Mouse (Mus musculus) liver, embryonic 15.5 days (tissue): ENCODE results near the gene Ero1lb. TPM values are rescaled to one million over a fixed set of nuclear protein-coding genes. Genes with fewer than 3 reads are reported as not detected.

ENCODE experiments used
- ATAC-seq: fragments of 200-750 bp; cut with Nextera tagmentation; 2 replicates; pipeline ENCODE4 v1.8.0; 2017; ENCODE audit warnings: moderate number of reproducible peaks, mild to moderate bottlenecking, moderate library complexity; ENCODE audit not compliant: insufficient read depth
- H3K27ac ChIP-seq: fragments of 300-500 bp; sonication (generic); replicated peaks from 2 replicates; pipeline ENCODE4 v1.5.1; 2015; ENCODE audit warnings: mild to moderate bottlenecking, inconsistent platforms
- H3K27me3 ChIP-seq: fragments of 300-500 bp; sonication (generic); 2 replicates; pipeline ENCODE4 v1.6.1; 2015; ENCODE audit warnings: mild to moderate bottlenecking, inconsistent platforms
- H3K36me3 ChIP-seq: fragments of 300-500 bp; sonication (generic); replicated peaks from 2 replicates; pipeline ENCODE4 v1.6.1; 2015; ENCODE audit warnings: moderate library complexity, mild to moderate bottlenecking, inconsistent platforms
- H3K4me1 ChIP-seq: fragments of 300-500 bp; sonication (generic); replicated peaks from 2 replicates; pipeline ENCODE4 v1.6.1; 2015; ENCODE audit warnings: inconsistent platforms
- H3K4me2 ChIP-seq: fragments of 300-500 bp; sonication (generic); 2 replicates; pipeline ENCODE4 v1.6.1; 2015; ENCODE audit warnings: moderate library complexity, mild to moderate bottlenecking, inconsistent platforms
- H3K4me3 ChIP-seq: fragments of 300-500 bp; sonication (generic); replicated peaks from 2 replicates; pipeline ENCODE4 v1.5.1; 2015; ENCODE audit warnings: mild to moderate bottlenecking, inconsistent platforms
- H3K9ac ChIP-seq: fragments of 300-500 bp; sonication (generic); 2 replicates; pipeline ENCODE4 v1.6.1; 2015; ENCODE audit warnings: moderate library complexity, mild to moderate bottlenecking, inconsistent platforms
- H3K9me3 ChIP-seq: fragments of 300-500 bp; sonication (generic); replicated peaks from 2 replicates; pipeline ENCODE4 v1.6.1; 2016; ENCODE audit warnings: inconsistent platforms
- WGBS: fragments of 180-500 bp; shearing (Covaris S2); methylation state at CpG from one replicate; pipeline ENCODE4 v1.1.7; 2015; ENCODE audit warnings: mixed read lengths; ENCODE audit not compliant: insufficient replicate concordance; 5-methylcytosine and 5-hydroxymethylcytosine counted together
- polyA plus RNA-seq: library from polyadenylated mRNA; unstranded; fragments of >200 nt; fragmentation: Nextera tagmentation; extraction: Ambion mirVana; gene quantifications from 2 replicates; pipeline ENCODE4 v1.2.1, GENCODE M21; 2015

The Ero1lb gene
- polyA plus RNA-seq: 2.4 and 2.9 TPM in 2 replicates

- Histone ChIP-seq H3K4me1 (peaks cover 14% of the 10 kb centered on the region), H3K27ac (no peak within 1 kb of the TSS), H3K9me3 (no peaks in the 10 kb centered on the region), H3K4me3 (peak within 1 kb of the TSS; percentile 73), H3K27me3 (peaks cover 17% of the 10 kb centered on the region), H3K4me2 (peak within 1 kb of the TSS; percentile 93), H3K9ac (peak within 1 kb of the TSS; percentile 58), H3K36me3 (no peaks in the 10 kb centered on the region)
- ATAC-seq: peak; percentile 96
- WGBS: under 1% methylated on average over 73 of the region's 73 CpGs
Measured at GRCm38 (mm10) chr13:12565621-12566390, at the start of gene Ero1lb. Gene Ero1lb (plus strand): TSS chr13:12565874.

- 5% methylated on average over 18 of the region's 18 CpGs for WGBS
- no peaks in the 10 kb centered on the region for H3K36me3 ChIP-seq
- peak overlapping the region; percentile 51 for H3K4me3 ChIP-seq
- H3K27ac ChIP-seq: no peak overlapping the region
- H3K27me3 ChIP-seq: peaks cover 43% of the 10 kb centered on the region
- H3K4me2 ChIP-seq: peak overlapping the region; percentile 71
- no peak overlapping the region for H3K9ac ChIP-seq
- H3K9me3 ChIP-seq: no peaks in the 10 kb centered on the region
- no peak for ATAC-seq
- H3K4me1 ChIP-seq: 0 out of 2 replicates have a peak, but pooled peaks cover 4% of the 10 kb centered on the region
Measured at GRCm38 (mm10) chr13:12519371-12519770, 46.3 kb upstream of the Ero1lb start.

- Histone ChIP-seq H3K27ac (no peak within 1 kb of the TSS), H3K4me1 (0 out of 2 replicates have a peak, but pooled peaks cover 4% of the 10 kb centered on the region), H3K9me3 (no peaks in the 10 kb centered on the region), H3K36me3 (no peaks in the 10 kb centered on the region), H3K27me3 (peaks cover 43% of the 10 kb centered on the region), H3K4me2 (peak within 1 kb of the TSS; percentile 71), H3K4me3 (peak within 1 kb of the TSS; percentile 51), H3K9ac (no peak within 1 kb of the TSS)
- no peak for ATAC-seq
- WGBS: under 1% methylated on average over 35 of the region's 35 CpGs
Measured at GRCm38 (mm10) chr13:12519955-12520584, 45.6 kb upstream of the Ero1lb start, which contains the start of gene Edaradd. Gene Edaradd (minus strand): TSS chr13:12520438.

GRCm38 (mm10) chr13:12522346-12522745, 43.3 kb upstream of the Ero1lb start:
- H3K36me3 ChIP-seq: no peaks in the 10 kb centered on the region
- no peak overlapping the region for H3K9ac ChIP-seq
- no peak overlapping the region for H3K4me2 ChIP-seq
- no peak overlapping the region for H3K4me3 ChIP-seq
- H3K27me3 ChIP-seq: peaks cover 43% of the 10 kb centered on the region
- 0 out of 2 replicates have a peak, but pooled peaks cover 4% of the 10 kb centered on the region for H3K4me1 ChIP-seq
- H3K27ac ChIP-seq: no peak overlapping the region
- no peaks in the 10 kb centered on the region for H3K9me3 ChIP-seq
- no peak for ATAC-seq

GRCm38 (mm10) chr13:12525678-12526077, 40.0 kb upstream of the Ero1lb start:
- no peak overlapping the region for H3K27ac ChIP-seq
- WGBS: 48% methylated on average over 4 of the region's 4 CpGs
- no peaks in the 10 kb centered on the region for H3K36me3 ChIP-seq
- H3K9me3 ChIP-seq: no peaks in the 10 kb centered on the region
- peaks cover 11% of the 10 kb centered on the region; the same call in 1 of the 2 replicates for H3K27me3 ChIP-seq
- no peak overlapping the region for H3K4me2 ChIP-seq
- ATAC-seq: no peak
- H3K4me3 ChIP-seq: no peak overlapping the region
- H3K4me1 ChIP-seq: no peaks in the 10 kb centered on the region; the same call in 1 of the 2 replicates
- H3K9ac ChIP-seq: no peak overlapping the region

- Histone ChIP-seq H3K27ac (no peak overlapping the region), H3K4me2 (no peak overlapping the region)
- WGBS: 51% methylated on average over 3 of the region's 3 CpGs
Measured at GRCm38 (mm10) chr13:12534628-12535027, 31.0 kb upstream of the Ero1lb start.

GRCm38 (mm10) chr13:12537971-12538370, 27.7 kb upstream of the Ero1lb start:
- WGBS: 59% methylated on average over 6 of the region's 6 CpGs
- H3K9ac ChIP-seq: no peak overlapping the region
- ATAC-seq: no peak

More at GRCm38 (mm10) chr13:12534628-12535027, 31.0 kb upstream of the Ero1lb start:
- no peaks in the 10 kb centered on the region for H3K9me3 ChIP-seq
- no peaks in the 10 kb centered on the region for H3K36me3 ChIP-seq
- no peak overlapping the region for H3K4me3 ChIP-seq
- no peaks in the 10 kb centered on the region for H3K4me1 ChIP-seq
- H3K9ac ChIP-seq: no peak overlapping the region
- no peak for ATAC-seq
- H3K27me3 ChIP-seq: no peaks in the 10 kb centered on the region

GRCm38 (mm10) chr13:12539716-12540115, 26.0 kb upstream of the Ero1lb start:
- Histone ChIP-seq H3K4me2 (no peak overlapping the region), H3K4me1 (peaks cover 8% of the 10 kb centered on the region; the same call in 1 of the 2 replicates), H3K27me3 (no peaks in the 10 kb centered on the region), H3K4me3 (no peak overlapping the region), H3K9me3 (no peaks in the 10 kb centered on the region), H3K9ac (no peak overlapping the region), H3K27ac (no peak overlapping the region), H3K36me3 (no peaks in the 10 kb centered on the region)
- ATAC-seq: no peak
- 46% methylated on average over 11 of the region's 11 CpGs for WGBS

More at GRCm38 (mm10) chr13:12537971-12538370, 27.7 kb upstream of the Ero1lb start:
- H3K4me3 ChIP-seq: no peak overlapping the region
- peaks cover 8% of the 10 kb centered on the region; the same call in 1 of the 2 replicates for H3K4me1 ChIP-seq
- H3K27ac ChIP-seq: no peak overlapping the region
- no peaks in the 10 kb centered on the region for H3K27me3 ChIP-seq
- H3K4me2 ChIP-seq: no peak overlapping the region
- H3K9me3 ChIP-seq: no peaks in the 10 kb centered on the region
- no peaks in the 10 kb centered on the region for H3K36me3 ChIP-seq

- Histone ChIP-seq H3K4me3 (no peak overlapping the region), H3K27ac (no peak overlapping the region), H3K4me2 (no peak overlapping the region), H3K9me3 (no peaks in the 10 kb centered on the region), H3K36me3 (no peaks in the 10 kb centered on the region), H3K9ac (no peak overlapping the region), H3K27me3 (no peaks in the 10 kb centered on the region), H3K4me1 (peaks cover 8% of the 10 kb centered on the region; the same call in 1 of the 2 replicates)
- ATAC-seq: no peak
- 52% methylated on average over 13 of the region's 13 CpGs for WGBS
Measured at GRCm38 (mm10) chr13:12540119-12540518, 25.6 kb upstream of the Ero1lb start.

- no peaks in the 10 kb centered on the region for H3K36me3 ChIP-seq
- H3K4me2 ChIP-seq: peak overlapping the region; percentile 29
- H3K27me3 ChIP-seq: no peaks in the 10 kb centered on the region
- no peak overlapping the region for H3K4me3 ChIP-seq
- ATAC-seq: peak; percentile 77
- no peak overlapping the region for H3K27ac ChIP-seq
- peaks cover 8% of the 10 kb centered on the region; the same call in 1 of the 2 replicates for H3K4me1 ChIP-seq
- no peak overlapping the region for H3K9ac ChIP-seq
- H3K9me3 ChIP-seq: no peaks in the 10 kb centered on the region
- 8% methylated on average over 23 of the region's 23 CpGs for WGBS
Measured at GRCm38 (mm10) chr13:12542006-12542981, 23.4 kb upstream of the Ero1lb start.
